Mouse (Mus musculus) megakaryocyte, adult 5-6 weeks (primary cell): ENCODE data around the gene Kcmf1. TPM values are rescaled to one million over a fixed set of nuclear protein-coding genes. Genes with fewer than 3 reads are reported as not detected.

Experiments
- ATAC-seq: 2 replicates; pipeline ENCODE4 v1.8.0; 2016; ENCODE audit warnings: mild to moderate bottlenecking, inconsistent platforms; ENCODE audit not compliant: poor library complexity, severe bottlenecking
- total RNA-seq, 2 experiments: library from RNA; stranded (forward) in 1 of 2; stranded (reverse) in 1 of 2; fragments of 153-499, 151-499 nt in 1 of 2; fragments of 221-1000, 200-1000 nt in 1 of 2; gene quantifications; 2 replicates each; pipeline versions ENCODE4 v1.2.3 to v1.2.4; 2015 to 2017

Gene Kcmf1
- total RNA-seq (2015), result 81.0 and 110 TPM in 2 replicates
- 100 and 110 TPM in 2 replicates for total RNA-seq (2017)

DNA sequence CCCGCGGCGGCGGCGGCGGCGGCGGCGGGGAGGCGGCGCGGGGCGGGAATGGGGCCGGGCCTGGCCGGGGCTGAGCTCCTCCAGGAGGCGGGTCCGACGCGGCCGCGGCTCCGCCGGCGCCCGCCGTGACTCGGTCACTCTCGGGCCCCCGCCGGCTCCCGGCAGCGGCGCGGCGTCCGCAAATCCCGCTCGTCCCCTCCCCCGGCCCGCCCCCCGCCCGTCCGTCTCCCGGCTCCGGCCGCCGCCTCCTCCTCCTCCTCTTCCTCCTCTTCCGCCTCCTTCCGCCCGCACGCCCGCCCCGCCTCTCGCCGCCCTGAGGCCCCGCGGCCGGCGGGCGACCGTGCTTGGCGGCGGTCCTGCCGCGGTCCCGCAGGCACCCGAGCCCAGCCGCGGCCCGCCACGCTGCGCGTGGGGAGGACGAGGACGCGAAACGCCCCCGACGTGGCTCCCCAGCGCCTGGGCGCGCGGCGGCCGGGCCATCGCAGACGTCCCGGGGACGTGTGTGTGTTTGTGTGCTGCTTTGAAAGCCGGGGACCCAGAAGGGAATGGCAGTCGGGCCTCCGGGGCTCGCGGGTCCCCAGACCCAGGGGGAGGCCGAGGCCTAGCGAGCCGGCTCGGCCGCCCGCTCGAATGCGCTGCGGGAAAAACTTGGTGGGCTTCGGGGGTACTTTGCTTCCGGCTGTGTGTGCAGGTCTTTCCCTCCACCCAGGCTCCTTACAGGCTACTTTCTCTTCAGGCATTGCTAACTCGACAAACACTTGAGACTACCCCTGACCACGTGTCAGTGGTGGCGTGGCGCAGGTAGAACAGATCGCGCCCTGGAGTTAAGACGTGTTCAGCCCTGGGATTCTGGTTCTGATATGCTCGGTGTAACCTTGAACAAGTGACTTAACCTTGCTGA lies at the start of gene Kcmf1:
Gene Kcmf1 (minus strand): TSS at position 199 of the 901 bp plus-strand sequence.
- peak; percentile 67 for ATAC-seq

DNA sequence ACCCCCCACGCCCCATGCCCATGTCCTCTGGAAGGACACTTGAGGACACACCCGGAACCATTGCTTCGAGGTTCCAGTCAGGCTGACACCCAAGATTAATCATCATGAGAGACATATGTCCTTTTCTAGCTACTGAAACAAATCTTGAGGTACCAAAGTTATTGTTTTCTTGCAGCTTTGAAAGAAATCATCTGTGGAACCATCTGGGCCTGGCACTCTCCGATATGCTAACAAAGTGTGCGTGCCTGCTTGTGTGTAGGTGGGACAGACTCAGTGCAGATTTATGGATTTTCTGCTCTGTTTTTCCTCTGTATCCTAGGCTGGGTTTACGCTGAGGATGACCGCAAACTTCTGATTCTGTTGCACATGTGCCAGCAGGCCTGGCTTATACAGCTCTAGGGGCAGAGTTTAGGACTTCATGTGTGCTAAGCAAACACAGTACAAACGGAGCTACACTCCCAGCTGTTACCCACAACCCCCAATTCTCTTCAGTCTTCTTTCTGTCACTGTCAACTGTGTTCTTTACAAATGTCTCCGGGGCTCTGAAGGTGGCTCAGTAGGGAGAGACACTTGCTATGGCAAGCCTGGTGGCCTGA lies 49.5 kb upstream of the Kcmf1 start:
- ATAC-seq, result no peak

- ATAC-seq, result peak; percentile 77
These were observed 48.6 kb upstream of the Kcmf1 start for GRCm38 (mm10) chr6:72948392-72948791.

GRCm38 (mm10) chr6:72947960-72948359 lies 48.2 kb upstream of the Kcmf1 start:
- ATAC-seq, result no peak

DNA sequence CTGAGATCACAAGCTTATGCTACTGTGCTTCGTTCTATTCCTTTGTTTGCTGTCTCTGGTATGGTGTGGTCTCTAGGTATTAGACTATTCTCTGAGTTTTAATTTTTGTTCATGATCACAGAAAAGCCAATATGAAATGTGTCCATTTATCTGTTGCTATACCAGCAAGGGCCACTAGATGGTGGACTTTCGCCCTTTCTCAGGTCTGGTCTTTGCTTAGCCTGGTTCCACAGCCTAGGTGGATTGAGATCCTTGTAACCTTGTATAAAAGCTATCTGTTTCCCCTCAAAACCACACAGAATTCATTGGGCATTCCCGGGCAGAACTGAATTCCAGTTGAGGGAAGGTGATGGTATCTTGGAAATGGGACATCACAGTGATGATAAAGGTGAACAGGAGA lies 40.7 kb upstream of the Kcmf1 start:
- peak; percentile 69 for ATAC-seq

DNA sequence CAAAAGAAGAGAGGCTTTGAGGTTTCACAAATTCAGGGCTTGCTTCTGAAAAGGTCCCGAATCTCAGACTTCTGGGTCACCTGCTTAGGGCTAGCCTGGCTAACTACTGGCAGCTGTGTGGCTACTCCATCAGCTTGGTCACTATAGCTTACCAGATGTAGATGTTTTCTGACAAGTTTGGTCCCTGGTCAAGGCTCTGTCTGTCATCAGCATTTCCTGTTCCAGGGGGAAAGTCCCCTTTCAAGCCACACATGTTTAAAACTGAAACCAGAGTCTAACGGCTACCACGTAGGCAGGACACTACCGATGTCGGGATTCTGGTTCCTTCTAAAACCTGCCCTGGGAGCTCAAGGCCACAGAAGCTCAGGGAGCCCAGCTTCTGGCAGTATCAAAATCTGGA lies 38.1 kb upstream of the Kcmf1 start:
- peak; percentile 61 for ATAC-seq

DNA sequence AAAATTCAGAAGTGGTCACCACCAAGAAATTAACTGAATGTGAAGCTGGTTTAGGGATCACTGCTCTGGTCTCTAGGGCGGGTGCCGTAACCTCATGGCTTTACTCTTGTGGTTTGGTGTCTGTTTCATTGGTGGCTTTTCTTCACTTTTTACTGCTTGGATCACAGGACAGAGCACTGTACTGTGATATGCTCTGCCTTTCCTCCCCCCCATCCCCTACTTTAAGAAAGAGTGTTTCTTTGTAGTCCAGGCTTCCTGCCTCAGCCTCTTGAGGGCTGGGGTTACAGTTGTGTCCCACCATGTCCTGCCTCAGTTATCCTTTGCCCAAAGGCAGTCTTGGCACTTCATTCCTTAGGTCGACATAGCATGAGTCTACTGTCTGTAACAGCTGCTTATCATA lies 37.7 kb upstream of the Kcmf1 start:
- ATAC-seq, result peak; percentile 12; the same call in 1 of the 2 replicates

DNA sequence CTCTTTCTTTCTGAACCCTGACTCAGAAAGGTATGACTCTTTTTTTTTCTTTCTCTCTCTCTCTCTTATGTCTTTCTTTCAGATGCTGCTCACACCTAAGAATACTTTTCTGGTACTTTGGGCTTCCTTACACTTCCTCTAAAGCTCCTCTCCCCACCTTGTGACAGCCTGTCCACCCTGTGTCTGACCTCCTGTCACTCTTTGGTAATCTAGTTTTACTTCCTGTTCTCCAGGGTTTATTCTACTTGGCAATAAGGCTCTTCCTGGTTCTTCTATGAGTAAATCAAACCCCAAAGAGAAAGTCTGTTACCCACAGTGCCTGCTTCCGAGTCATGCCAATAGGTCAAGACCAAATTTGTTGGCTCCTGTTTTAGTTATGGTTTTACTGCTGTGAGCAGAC lies 33.2 kb upstream of the Kcmf1 start:
- ATAC-seq, result peak; percentile 86

DNA sequence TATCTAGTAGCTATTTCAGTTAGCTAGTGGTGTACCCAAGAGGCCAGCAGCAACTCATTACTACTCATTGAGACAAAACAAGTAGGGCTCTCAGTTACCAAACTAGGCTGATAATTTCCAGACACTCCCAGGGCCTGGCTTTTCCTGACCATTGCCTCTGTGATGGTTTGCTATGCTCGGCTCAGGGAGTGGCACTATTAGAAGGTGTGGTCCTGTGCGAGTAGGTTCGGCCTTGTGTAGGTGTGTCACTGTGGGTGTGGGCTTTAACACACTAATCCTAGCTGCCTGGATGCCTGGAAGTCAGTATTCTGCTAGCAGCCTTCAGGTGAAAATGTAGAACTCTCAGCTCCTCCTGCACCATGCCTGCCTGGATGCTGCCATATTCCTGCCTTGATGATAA lies 31.8 kb upstream of the Kcmf1 start:
- no peak for ATAC-seq

- peak; percentile 61 for ATAC-seq
These were observed 30.1 kb upstream of the Kcmf1 start for GRCm38 (mm10) chr6:72929795-72930398.

DNA sequence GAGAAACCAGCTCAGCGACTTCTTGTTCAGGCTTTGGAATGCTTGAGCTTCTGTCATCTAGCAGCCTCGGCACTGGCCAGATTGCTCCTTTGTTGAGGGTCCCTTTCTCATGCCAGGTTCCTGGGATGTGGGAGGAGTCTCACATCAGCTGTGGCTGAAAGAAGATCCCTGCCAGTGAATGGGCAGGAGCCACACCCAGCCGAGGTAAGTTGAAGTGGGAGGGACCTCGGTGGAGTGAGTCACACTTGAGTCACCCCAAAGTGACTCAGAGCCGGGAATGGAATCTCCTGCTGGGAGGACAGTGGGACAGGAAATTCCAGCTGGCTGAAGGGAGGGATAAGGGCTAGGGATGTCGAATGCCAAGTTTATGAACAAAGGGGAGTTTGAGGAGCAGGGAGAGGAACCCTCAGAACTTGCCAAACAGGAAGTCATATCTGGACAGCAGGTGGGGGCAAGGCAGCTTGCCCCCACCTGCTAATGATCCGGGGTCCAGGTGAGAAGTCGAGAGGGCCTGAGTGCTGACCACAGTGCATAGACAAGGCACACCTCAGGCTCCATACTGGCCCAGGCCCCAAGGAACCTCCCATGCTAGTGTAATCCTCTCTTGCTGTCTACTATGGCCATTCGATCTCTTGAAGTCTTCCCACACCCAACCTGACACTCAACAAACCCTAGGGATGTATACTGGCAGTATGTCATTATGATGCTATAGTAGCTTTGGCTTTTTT lies 27.1 kb upstream of the Kcmf1 start:
- peak; percentile 73 for ATAC-seq

DNA sequence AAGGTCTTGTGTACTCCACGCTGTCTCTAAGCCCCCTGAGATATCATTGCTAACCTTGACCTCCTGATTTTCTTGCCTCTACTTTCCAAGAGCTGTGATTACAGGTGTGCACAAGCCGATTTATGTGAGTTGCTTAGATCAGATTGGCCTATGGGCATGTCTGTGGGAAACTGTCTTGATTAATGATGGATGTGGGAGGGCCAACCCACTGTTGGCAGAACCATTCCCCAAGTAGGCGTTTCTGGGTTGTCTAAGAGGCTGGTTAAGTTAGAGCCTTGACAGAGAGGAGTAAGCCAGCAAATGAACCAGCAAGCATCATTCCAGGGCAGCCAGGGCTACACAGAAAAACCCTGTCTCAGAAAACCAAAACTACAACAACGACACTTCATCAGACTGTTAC lies 26.3 kb upstream of the Kcmf1 start:
- no peak for ATAC-seq

DNA sequence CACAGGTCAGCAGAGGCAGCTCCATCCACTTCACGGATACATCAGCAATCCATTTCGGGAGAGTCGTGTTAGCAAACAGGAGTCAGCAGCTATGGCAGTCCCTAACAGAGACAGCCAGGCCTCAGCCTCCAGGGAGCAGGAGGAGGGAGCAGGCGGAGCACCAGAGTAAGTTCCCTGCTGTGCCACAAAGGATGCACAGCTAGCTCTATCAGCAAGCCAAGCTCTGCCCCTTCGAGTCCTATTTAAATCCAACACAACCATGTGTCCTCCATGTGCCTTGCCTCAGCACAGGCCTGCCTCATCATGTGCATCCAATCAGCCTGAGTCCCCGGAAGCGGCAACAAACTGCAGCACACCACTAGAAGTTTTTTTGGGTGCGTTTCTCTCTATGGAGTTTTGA lies 23.6 kb upstream of the Kcmf1 start:
- ATAC-seq, result no peak

- no peak for ATAC-seq
These were observed 21.3 kb upstream of the Kcmf1 start for GRCm38 (mm10) chr6:72921081-72921480.

- no peak for ATAC-seq
These were observed 18.8 kb upstream of the Kcmf1 start for GRCm38 (mm10) chr6:72918510-72919033.

- peak; percentile 57 for ATAC-seq
These were observed 16.6 kb upstream of the Kcmf1 start for GRCm38 (mm10) chr6:72916330-72916729.

DNA sequence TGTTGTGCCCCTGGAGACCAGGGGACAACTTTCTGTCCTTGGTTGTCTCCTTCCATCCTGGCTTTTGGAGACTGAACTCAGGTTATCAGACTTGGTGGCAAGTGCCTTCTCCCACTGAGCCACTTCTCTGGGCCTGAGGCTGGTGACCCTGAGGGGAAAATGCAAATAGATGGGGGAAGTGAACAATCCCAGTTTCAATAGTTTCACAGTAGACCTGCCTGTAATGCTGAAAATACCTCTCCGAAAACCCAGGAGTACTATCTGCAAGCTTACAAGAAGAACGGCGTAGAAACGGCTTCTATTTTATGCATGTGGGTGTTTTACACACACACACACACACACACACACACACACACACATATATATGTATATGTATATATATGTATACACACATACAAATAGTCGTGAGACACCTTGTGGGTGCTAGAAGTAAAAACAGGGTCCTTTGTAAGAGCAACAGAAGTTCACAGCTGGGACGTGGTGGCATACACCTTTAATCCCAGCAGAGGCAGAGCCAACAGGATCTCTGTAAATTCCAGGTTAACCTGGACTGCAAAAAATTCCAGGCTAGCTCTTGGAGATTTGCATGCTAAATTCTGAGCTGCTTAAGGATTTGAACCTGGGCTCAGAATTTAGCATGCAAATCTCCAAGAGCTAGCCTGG lies 14.4 kb upstream of the Kcmf1 start:
- no peak for ATAC-seq

DNA sequence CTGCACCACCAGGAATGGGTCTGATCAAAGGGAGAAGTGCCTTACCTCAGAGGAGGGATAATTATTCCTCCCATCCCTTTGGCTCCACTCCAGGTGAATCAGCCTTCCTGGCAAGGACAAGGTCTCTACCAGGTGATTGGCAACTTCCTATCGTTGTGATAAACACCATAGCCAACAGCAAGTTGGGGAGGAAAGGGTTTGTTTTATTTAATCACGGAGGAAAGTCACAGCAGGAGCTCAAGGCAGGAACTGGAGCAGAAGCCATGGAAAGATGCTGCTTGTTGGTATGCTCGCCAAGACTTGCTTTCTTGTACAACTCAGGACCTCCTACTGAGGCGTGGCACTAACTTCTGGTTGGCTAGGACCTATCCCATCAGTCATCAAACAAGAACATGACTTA lies 11.5 kb upstream of the Kcmf1 start:
- ATAC-seq, result no peak

DNA sequence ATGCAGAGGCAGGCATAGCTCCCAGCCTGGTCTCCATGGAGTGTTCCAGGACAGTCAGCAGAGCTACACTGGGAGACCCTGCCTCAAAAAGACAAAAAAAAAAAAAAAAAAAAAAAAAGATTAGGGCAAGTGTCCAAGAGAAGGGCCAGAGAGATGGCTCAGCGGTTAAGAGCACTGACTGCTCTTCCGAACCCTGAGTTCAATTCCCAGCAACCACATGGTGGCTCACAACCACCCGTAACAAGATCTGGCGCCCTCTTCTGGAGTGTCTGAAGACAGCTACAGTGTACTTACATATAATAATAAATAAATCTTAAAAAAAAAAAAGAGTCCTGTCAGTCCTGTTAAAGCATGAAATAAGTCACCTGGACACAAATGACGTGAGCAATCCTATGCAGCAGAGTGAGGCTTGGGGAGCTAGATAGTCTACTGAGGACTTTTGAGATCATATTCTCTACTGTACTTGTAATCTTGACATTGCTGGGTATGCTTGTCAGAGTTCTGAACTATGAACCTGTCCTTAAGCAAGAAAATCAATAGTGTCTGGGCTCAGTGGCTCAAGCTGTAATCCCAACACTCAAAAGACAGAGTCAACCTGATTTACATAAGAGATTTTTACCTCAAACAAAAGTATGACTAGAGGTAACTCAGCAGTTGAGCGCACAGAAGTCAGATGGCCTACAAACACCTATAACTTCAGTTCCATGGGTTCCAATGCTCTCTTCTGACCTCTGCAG lies 2.6 kb upstream of the Kcmf1 start:
- no peak for ATAC-seq

- no peak for ATAC-seq
These were observed 1.2 kb upstream of the Kcmf1 start for GRCm38 (mm10) chr6:72900952-72901351.
